Mouse (Mus musculus) kidney, embryonic 15.5 days (tissue): Measurements from ENCODE around the gene Epb41l4b. TPM values are rescaled to one million over a fixed set of nuclear protein-coding genes. Genes with fewer than 3 reads are reported as not detected.

Experiments used
- ATAC-seq: fragments of 200-750 bp; cut with Nextera tagmentation; replicated peaks from 2 replicates; pipeline ENCODE4 v1.8.0; 2017; ENCODE audit warnings: moderate TSS enrichment; ENCODE audit not compliant: low FRiP score
- H3K27ac ChIP-seq: fragments of 300-500 bp; sonication (generic); 2 replicates; pipeline ENCODE4 v1.5.1; 2015; ENCODE audit warnings: mild to moderate bottlenecking, inconsistent platforms
- H3K27me3 ChIP-seq: fragments of 300-500 bp; sonication (generic); 2 replicates; pipeline ENCODE4 v1.6.1; 2015; ENCODE audit warnings: inconsistent platforms
- H3K36me3 ChIP-seq: fragments of 300-500 bp; sonication (generic); 2 replicates; pipeline ENCODE4 v1.6.1; 2015; ENCODE audit warnings: inconsistent platforms
- H3K4me1 ChIP-seq: fragments of 300-500 bp; sonication (generic); 2 replicates; pipeline ENCODE4 v1.6.1; 2015; ENCODE audit warnings: inconsistent platforms
- H3K4me2 ChIP-seq: fragments of 300-500 bp; sonication (generic); 2 replicates; pipeline ENCODE4 v1.6.1; 2015; ENCODE audit warnings: moderate library complexity, mild to moderate bottlenecking, inconsistent platforms
- H3K4me3 ChIP-seq: fragments of 300-500 bp; sonication (generic); replicated peaks from 2 replicates; pipeline ENCODE4 v1.5.1; 2015; ENCODE audit warnings: mild to moderate bottlenecking, inconsistent platforms
- H3K9ac ChIP-seq: fragments of 300-500 bp; sonication (generic); 2 replicates; pipeline ENCODE4 v1.6.1; 2015; ENCODE audit warnings: mild to moderate bottlenecking, inconsistent platforms
- H3K9me3 ChIP-seq: fragments of 300-500 bp; sonication (generic); replicated peaks from 2 replicates; pipeline ENCODE4 v1.6.1; 2016; ENCODE audit warnings: inconsistent platforms
- WGBS: fragments of 180-500 bp; shearing (Covaris S2); methylation state at CpG from one replicate; pipeline ENCODE4 v1.1.7; 2015; ENCODE audit warnings: mixed read lengths; 5-methylcytosine and 5-hydroxymethylcytosine counted together
- polyA plus RNA-seq: library from polyadenylated mRNA; unstranded; fragments of >200 nt; fragmentation: Nextera tagmentation; extraction: Ambion mirVana; gene quantifications from 2 replicates; pipeline ENCODE4 v1.2.1, GENCODE M21; 2015

Epb41l4b gene
- polyA plus RNA-seq, 1 experiment from 2014 or later, result 2.9 TPM

DNA sequence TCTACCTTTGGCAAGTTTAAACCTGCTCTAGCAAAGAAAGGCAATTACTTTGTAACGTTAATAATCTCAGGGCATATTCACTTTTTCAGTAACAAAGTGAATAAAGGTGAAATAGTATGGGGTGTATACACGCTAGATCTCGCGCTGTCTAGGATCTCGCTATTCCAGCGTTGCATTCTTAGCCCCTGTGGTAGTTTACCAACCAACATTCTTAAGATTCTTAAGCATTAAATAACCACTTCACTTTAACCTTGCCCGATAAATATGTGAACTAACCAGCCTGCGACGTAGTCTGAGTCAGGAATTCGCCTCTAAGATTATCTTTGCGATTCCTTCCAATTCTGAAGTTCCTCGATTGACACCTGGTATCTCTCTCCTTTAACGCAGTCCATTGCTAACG, 197.1 kb downstream of the Epb41l4b start:
- Histone ChIP-seq H3K9ac (peak overlapping the region; percentile 85), H3K36me3 (no peaks in the 10 kb centered on the region), H3K27ac (peak overlapping the region; percentile 96), H3K4me2 (peak overlapping the region; percentile 70), H3K27me3 (no peaks in the 10 kb centered on the region), H3K4me3 (peak overlapping the region; percentile 79), H3K9me3 (no peaks in the 10 kb centered on the region), H3K4me1 (peaks cover 45% of the 10 kb centered on the region)
- WGBS, result under 1% methylated on average over 14 of the region's 14 CpGs
- peak; percentile 27; the same call in 1 of the 2 replicates for ATAC-seq

DNA sequence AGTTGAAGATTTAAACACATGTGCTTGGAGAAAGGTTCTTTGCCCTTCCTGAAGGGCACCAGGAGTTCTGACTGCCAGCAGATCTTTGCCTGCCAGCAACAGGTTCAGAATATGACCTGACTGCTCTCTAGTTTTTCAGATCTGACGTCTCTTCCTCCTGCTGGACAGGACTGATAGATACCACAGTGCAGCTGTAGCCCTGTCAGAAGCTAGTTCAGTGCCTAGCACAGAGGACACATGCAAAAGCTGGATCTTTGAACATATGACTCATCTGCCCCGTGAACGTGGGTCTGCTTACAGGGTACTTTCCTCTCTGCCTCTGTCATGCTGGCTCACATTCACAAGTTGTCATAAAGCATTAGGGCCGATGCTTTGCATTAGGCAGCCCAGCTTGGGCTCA, 199.0 kb downstream of the Epb41l4b start:
- Histone ChIP-seq H3K4me3 (no peak overlapping the region), H3K27ac (no peak overlapping the region), H3K36me3 (no peaks in the 10 kb centered on the region), H3K4me1 (peaks cover 50% of the 10 kb centered on the region), H3K9ac (0 out of 2 replicates have a peak overlapping the region, but pooled peaks have one; percentile 6), H3K4me2 (no peak overlapping the region), H3K27me3 (no peaks in the 10 kb centered on the region), H3K9me3 (no peaks in the 10 kb centered on the region)
- no peak for ATAC-seq
- WGBS, result 61% methylated on average over 4 of the region's 4 CpGs

DNA sequence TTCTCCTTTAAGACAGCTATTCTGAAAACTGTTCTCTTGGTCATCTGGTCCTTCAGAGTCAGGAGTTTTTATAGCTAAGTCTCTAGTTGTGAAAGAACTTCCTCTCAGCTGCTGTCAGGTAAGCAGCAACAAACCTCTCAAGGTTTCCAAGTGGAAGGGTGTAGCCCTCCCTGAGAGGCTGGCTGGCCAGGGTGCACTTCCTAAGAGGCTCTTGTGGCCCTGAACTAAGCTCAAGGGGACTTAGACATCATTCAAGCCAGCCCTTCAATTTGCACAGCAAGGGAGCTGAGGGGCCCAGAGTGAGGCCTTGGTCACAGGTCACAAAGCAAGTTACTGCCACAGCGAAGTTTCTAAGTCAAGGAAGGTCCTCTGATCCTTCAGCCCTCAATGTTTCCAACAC, 200.0 kb downstream of the Epb41l4b start:
- ATAC-seq, result no peak
- Histone ChIP-seq H3K4me3 (no peak overlapping the region), H3K9ac (no peak overlapping the region), H3K27ac (0 out of 2 replicates have a peak overlapping the region, but pooled peaks have one; percentile 1), H3K4me2 (no peak overlapping the region), H3K27me3 (no peaks in the 10 kb centered on the region), H3K36me3 (no peaks in the 10 kb centered on the region; the same call in 1 of the 2 replicates), H3K9me3 (no peaks in the 10 kb centered on the region), H3K4me1 (peaks cover 49% of the 10 kb centered on the region)
- 33% methylated on average over 1 of the region's 1 CpGs for WGBS

DNA sequence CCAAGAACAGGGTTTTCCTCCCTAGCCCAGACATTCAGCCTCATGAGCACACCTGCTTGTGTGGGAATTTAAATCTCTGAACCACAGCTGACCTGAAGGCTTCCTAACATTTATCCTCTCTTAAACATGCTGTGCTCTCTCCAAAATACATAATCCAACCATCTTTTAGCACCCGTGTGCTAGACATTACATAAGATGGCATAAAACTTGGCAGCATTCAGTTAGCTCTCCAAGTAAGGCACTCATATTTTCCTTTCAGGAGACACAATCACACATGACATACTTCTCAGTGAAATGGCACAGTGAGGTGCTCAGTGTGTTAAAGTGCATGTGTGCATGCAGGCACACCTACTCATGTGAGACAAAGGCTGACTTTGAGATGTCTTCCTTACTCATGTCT, 200.7 kb downstream of the Epb41l4b start:
- H3K4me2 ChIP-seq, result no peak overlapping the region
- peaks cover 45% of the 10 kb centered on the region for H3K4me1 ChIP-seq
- H3K4me3 ChIP-seq, result no peak overlapping the region
- 88% methylated on average over 1 of the region's 1 CpGs for WGBS
- H3K9ac ChIP-seq, result no peak overlapping the region
- no peaks in the 10 kb centered on the region for H3K9me3 ChIP-seq
- no peak overlapping the region for H3K27ac ChIP-seq
- H3K36me3 ChIP-seq, result no peaks in the 10 kb centered on the region; the same call in 1 of the 2 replicates
- no peaks in the 10 kb centered on the region for H3K27me3 ChIP-seq
- ATAC-seq, result no peak

Other genes starting within 250 kb of the Epb41l4b start
- gene Tmem245, start 196.0 kb downstream of the Epb41l4b start, polyA plus RNA-seq, result 10.5 and 11.8 TPM in 2 replicates
- 0.30 and 0.39 TPM in 2 replicates for gene Frrs1l, start 153.0 kb downstream of the Epb41l4b start, polyA plus RNA-seq
- 8.3 and 9.7 TPM in 2 replicates for gene Ptpn3, start 158.4 kb upstream of the Epb41l4b start, polyA plus RNA-seq